Mouse (Mus musculus) heart, embryonic 10.5 days (tissue): ENCODE data around the gene Prdx3. TPM values are rescaled to one million over a fixed set of nuclear protein-coding genes. Genes with fewer than 3 reads are reported as not detected.
A peak's percentile ranks its signal among the peaks of the same experiment; 100 is the strongest.

ENCODE experiments used
- DNase-seq: peaks from one replicate; pipeline ENCODE4 v3.0.0-alpha.2; 2017; ENCODE audit warnings: low spot score
- H3K27ac ChIP-seq: fragments of 300-500 bp; sonication (generic); 2 replicates; pipeline ENCODE4 v1.5.1; 2016; ENCODE audit warnings: mild to moderate bottlenecking
- H3K27me3 ChIP-seq: fragments of 300-500 bp; sonication (generic); 2 replicates; pipeline ENCODE4 v1.6.1; 2016; ENCODE audit warnings: mild to moderate bottlenecking; ENCODE audit not compliant: poor library complexity, insufficient read depth, severe bottlenecking
- H3K36me3 ChIP-seq: fragments of 300-500 bp; sonication (generic); 2 replicates; pipeline ENCODE4 v1.6.1; 2016; ENCODE audit warnings: mild to moderate bottlenecking, moderate library complexity
- H3K4me1 ChIP-seq: fragments of 300-500 bp; sonication (generic); 2 replicates; pipeline ENCODE4 v1.6.1; 2016; ENCODE audit warnings: mild to moderate bottlenecking
- H3K4me3 ChIP-seq: fragments of 300-500 bp; sonication (generic); 2 replicates; pipeline ENCODE4 v1.5.1; 2016; ENCODE audit warnings: mild to moderate bottlenecking, moderate library complexity
- H3K9me3 ChIP-seq: fragments of 300-500 bp; sonication (generic); 2 replicates; pipeline ENCODE4 v1.6.1; 2016; ENCODE audit warnings: mild to moderate bottlenecking, moderate library complexity
- WGBS: fragments of 180-500 bp; shearing (Covaris S2); methylation state at CpG from one replicate; pipeline ENCODE4 v1.1.7; 2016; 5-methylcytosine and 5-hydroxymethylcytosine counted together
- polyA plus RNA-seq: library from polyadenylated mRNA; unstranded; fragments of >200 nt; fragmentation: Nextera tagmentation; extraction: Ambion mirVana; gene quantifications from 2 replicates; pipeline ENCODE4 v1.2.1, GENCODE M21; 2016

Prdx3 gene
- 181 and 196 TPM in 2 replicates for polyA plus RNA-seq

GRCm38 (mm10) chr19:60874064-60874694 lies at the start of gene Prdx3:
Gene Prdx3 (minus strand): TSS chr19:60874556.
- Histone ChIP-seq H3K27me3 (no peaks in the 10 kb centered on the region), H3K9me3 (no peaks in the 10 kb centered on the region), H3K4me1 (peaks cover 17% of the 10 kb centered on the region), H3K4me3 (peak within 1 kb of the TSS; percentile 78), H3K36me3 (peaks cover 23% of the 10 kb centered on the region), H3K27ac (peak within 1 kb of the TSS; percentile 93)
- DNase-seq, result peak; percentile 99
- WGBS, result under 1% methylated on average over 28 of the region's 28 CpGs

GRCm38 (mm10) chr19:60916869-60917570 lies 42.7 kb upstream of the Prdx3 start:
- Histone ChIP-seq H3K36me3 (no peaks in the 10 kb centered on the region), H3K27me3 (no peaks in the 10 kb centered on the region), H3K9me3 (no peaks in the 10 kb centered on the region), H3K27ac (no peak overlapping the region), H3K4me3 (no peak overlapping the region), H3K4me1 (peaks cover 28% of the 10 kb centered on the region)
- WGBS, result 79% methylated on average over 6 of the region's 6 CpGs
- DNase-seq, result no peak

GRCm38 (mm10) chr19:60915862-60916261 lies 41.5 kb upstream of the Prdx3 start:
- Histone ChIP-seq H3K27me3 (no peaks in the 10 kb centered on the region), H3K27ac (peak overlapping the region; percentile 73; the same call in 1 of the 2 replicates), H3K4me1 (peaks cover 28% of the 10 kb centered on the region), H3K4me3 (no peak overlapping the region), H3K9me3 (no peaks in the 10 kb centered on the region), H3K36me3 (no peaks in the 10 kb centered on the region)
- 22% methylated on average over 3 of the region's 3 CpGs for WGBS
- DNase-seq, result no peak

GRCm38 (mm10) chr19:60915236-60915635 lies 40.9 kb upstream of the Prdx3 start:
- peak overlapping the region; percentile 73; the same call in 1 of the 2 replicates for H3K27ac ChIP-seq
- H3K36me3 ChIP-seq, result no peaks in the 10 kb centered on the region
- peaks cover 28% of the 10 kb centered on the region for H3K4me1 ChIP-seq
- H3K27me3 ChIP-seq, result no peaks in the 10 kb centered on the region
- no peak overlapping the region for H3K4me3 ChIP-seq
- 17% methylated on average over 4 of the region's 4 CpGs for WGBS
- no peak for DNase-seq
- H3K9me3 ChIP-seq, result no peaks in the 10 kb centered on the region

GRCm38 (mm10) chr19:60911653-60912052 lies 37.3 kb upstream of the Prdx3 start:
- 63% methylated on average over 2 of the region's 2 CpGs for WGBS

GRCm38 (mm10) chr19:60910304-60910703 lies 35.9 kb upstream of the Prdx3 start:
- DNase-seq, result no peak
- Histone ChIP-seq H3K4me1 (peaks cover 18% of the 10 kb centered on the region), H3K36me3 (no peaks in the 10 kb centered on the region), H3K27me3 (no peaks in the 10 kb centered on the region), H3K4me3 (no peak overlapping the region), H3K27ac (no peak overlapping the region), H3K9me3 (no peaks in the 10 kb centered on the region)

More at GRCm38 (mm10) chr19:60911653-60912052, 37.3 kb upstream of the Prdx3 start:
- H3K27ac ChIP-seq, result no peak overlapping the region
- H3K9me3 ChIP-seq, result no peaks in the 10 kb centered on the region
- no peaks in the 10 kb centered on the region for H3K36me3 ChIP-seq
- H3K27me3 ChIP-seq, result no peaks in the 10 kb centered on the region
- H3K4me3 ChIP-seq, result no peak overlapping the region
- H3K4me1 ChIP-seq, result peaks cover 28% of the 10 kb centered on the region
- DNase-seq, result no peak

GRCm38 (mm10) chr19:60905477-60905876 lies 31.1 kb upstream of the Prdx3 start:
- no peak overlapping the region for H3K27ac ChIP-seq
- no peaks in the 10 kb centered on the region for H3K27me3 ChIP-seq
- no peak overlapping the region for H3K4me3 ChIP-seq
- 0 out of 2 replicates have a peak, but pooled peaks cover 1% of the 10 kb centered on the region for H3K36me3 ChIP-seq
- peaks cover 8% of the 10 kb centered on the region; the same call in 1 of the 2 replicates for H3K4me1 ChIP-seq
- H3K9me3 ChIP-seq, result no peaks in the 10 kb centered on the region
- 92% methylated on average over 5 of the region's 5 CpGs for WGBS
- no peak for DNase-seq

GRCm38 (mm10) chr19:60903971-60904370 lies 29.6 kb upstream of the Prdx3 start:
- 85% methylated on average over 1 of the region's 1 CpGs for WGBS

GRCm38 (mm10) chr19:60903139-60903538 lies 28.8 kb upstream of the Prdx3 start:
- Histone ChIP-seq H3K4me3 (no peak overlapping the region), H3K4me1 (peaks cover 8% of the 10 kb centered on the region; the same call in 1 of the 2 replicates), H3K36me3 (0 out of 2 replicates have a peak, but pooled peaks cover 2% of the 10 kb centered on the region), H3K27me3 (no peaks in the 10 kb centered on the region), H3K27ac (no peak overlapping the region), H3K9me3 (no peaks in the 10 kb centered on the region)
- WGBS, result 86% methylated on average over 1 of the region's 1 CpGs
- no peak for DNase-seq

More at GRCm38 (mm10) chr19:60903971-60904370, 29.6 kb upstream of the Prdx3 start:
- Histone ChIP-seq H3K27ac (no peak overlapping the region), H3K27me3 (no peaks in the 10 kb centered on the region), H3K36me3 (0 out of 2 replicates have a peak, but pooled peaks cover 2% of the 10 kb centered on the region), H3K4me3 (no peak overlapping the region), H3K9me3 (no peaks in the 10 kb centered on the region), H3K4me1 (peaks cover 8% of the 10 kb centered on the region; the same call in 1 of the 2 replicates)
- DNase-seq, result no peak

GRCm38 (mm10) chr19:60895251-60895880 lies 21.0 kb upstream of the Prdx3 start:
- no peaks in the 10 kb centered on the region for H3K27me3 ChIP-seq
- peak overlapping the region; percentile 42; the same call in 1 of the 2 replicates for H3K27ac ChIP-seq
- no peak for DNase-seq
- peak overlapping the region; percentile 27; the same call in 1 of the 2 replicates for H3K4me3 ChIP-seq
- no peaks in the 10 kb centered on the region for H3K36me3 ChIP-seq
- H3K9me3 ChIP-seq, result no peaks in the 10 kb centered on the region
- peaks cover 16% of the 10 kb centered on the region for H3K4me1 ChIP-seq
- 8% methylated on average over 3 of the region's 3 CpGs for WGBS

GRCm38 (mm10) chr19:60891934-60892547 lies 17.7 kb upstream of the Prdx3 start:
- peaks cover 22% of the 10 kb centered on the region for H3K4me1 ChIP-seq
- no peaks in the 10 kb centered on the region for H3K36me3 ChIP-seq
- peak overlapping the region; percentile 86 for H3K4me3 ChIP-seq
- no peak overlapping the region for H3K27ac ChIP-seq
- DNase-seq, result peak; percentile 84
- H3K27me3 ChIP-seq, result no peaks in the 10 kb centered on the region
- no peaks in the 10 kb centered on the region for H3K9me3 ChIP-seq
- WGBS, result 19% methylated on average over 1 of the region's 1 CpGs

- Histone ChIP-seq H3K27me3 (no peaks in the 10 kb centered on the region), H3K4me3 (peak overlapping the region; percentile 86), H3K9me3 (no peaks in the 10 kb centered on the region), H3K27ac (peak overlapping the region; percentile 96; the same call in 1 of the 2 replicates), H3K36me3 (no peaks in the 10 kb centered on the region), H3K4me1 (peaks cover 22% of the 10 kb centered on the region)
- WGBS, result 14% methylated on average over 4 of the region's 5 CpGs
- no peak for DNase-seq
Measured at GRCm38 (mm10) chr19:60891123-60891470, 16.7 kb upstream of the Prdx3 start.
